Mouse (Mus musculus) macrophage (primary cell): ENCODE measurements around the gene Slc35a1. TPM values are rescaled to one million over a fixed set of nuclear protein-coding genes. Genes with fewer than 3 reads are reported as not detected.

Experiments used
- H3K27ac ChIP-seq: fragments of 350-480 bp; formaldehyde crosslinking; 2 replicates; pipeline ENCODE4 v1.9.0; 2021
- H3K36me3 ChIP-seq: fragments of 350-480 bp; formaldehyde crosslinking; 2 replicates; pipeline ENCODE4 v1.9.0; 2021; ENCODE audit errors: inconsistent target
- H3K4me3 ChIP-seq: fragments of 350-480 bp; formaldehyde crosslinking; 2 replicates; pipeline ENCODE4 v1.9.0; 2021; ENCODE audit errors: inconsistent target
- H3K79me2 ChIP-seq: fragments of 350-480 bp; formaldehyde crosslinking; 2 replicates; pipeline ENCODE4 v1.9.0; 2021; ENCODE audit errors: inconsistent target
- WGBS: methylation state at CpG from one replicate; pipeline ENCODE4 v1.1.7; 2026; ENCODE audit warnings: inconsistent platforms; ENCODE audit not compliant: missing documents; 5-methylcytosine and 5-hydroxymethylcytosine counted together
- polyA plus RNA-seq: library from polyadenylated mRNA; stranded (reverse); fragments of 250-400 nt; gene quantifications from 3 replicates; pipeline ENCODE4 v1.2.4, GENCODE M21; 2018; ENCODE audit warnings: inconsistent platforms

Slc35a1 gene
- polyA plus RNA-seq, 1 experiment from 2014 or later: 18.9 TPM

GRCm38 (mm10) chr4:34629956-34630355 lies 57.3 kb downstream of the Slc35a1 start:
- no peaks in the 10 kb centered on the region for H3K79me2 ChIP-seq
- H3K36me3 ChIP-seq: peaks cover 54% of the 10 kb centered on the region
- H3K27ac ChIP-seq: no peak overlapping the region
- 100% methylated on average over 1 of the region's 1 CpGs for WGBS
- no peak overlapping the region for H3K4me3 ChIP-seq

GRCm38 (mm10) chr4:34626401-34626800 lies 60.8 kb downstream of the Slc35a1 start:
- Histone ChIP-seq H3K79me2 (no peaks in the 10 kb centered on the region), H3K27ac (no peak overlapping the region), H3K36me3 (peaks cover 52% of the 10 kb centered on the region), H3K4me3 (no peak overlapping the region)
- 96% methylated on average over 6 of the region's 6 CpGs for WGBS

- 90% methylated on average over 4 of the region's 4 CpGs for WGBS
- Histone ChIP-seq H3K4me3 (no peak overlapping the region), H3K36me3 (peaks cover 44% of the 10 kb centered on the region), H3K79me2 (no peaks in the 10 kb centered on the region), H3K27ac (no peak overlapping the region)
Measured at GRCm38 (mm10) chr4:34625556-34625955, 61.7 kb downstream of the Slc35a1 start.

GRCm38 (mm10) chr4:34616146-34616545 lies 71.1 kb downstream of the Slc35a1 start:
- Histone ChIP-seq H3K27ac (no peak overlapping the region), H3K79me2 (peaks cover 51% of the 10 kb centered on the region), H3K36me3 (no peaks in the 10 kb centered on the region), H3K4me3 (peak overlapping the region; percentile 79; the same call in 1 of the 2 replicates)
- WGBS: 79% methylated on average over 8 of the region's 8 CpGs

GRCm38 (mm10) chr4:34615303-34615702 lies 71.9 kb downstream of the Slc35a1 start:
- Histone ChIP-seq H3K79me2 (peaks cover 60% of the 10 kb centered on the region), H3K4me3 (peak overlapping the region; percentile 79), H3K36me3 (0 out of 2 replicates have a peak, but pooled peaks cover under 1% of the 10 kb centered on the region), H3K27ac (peak overlapping the region; percentile 46)
- under 1% methylated on average over 13 of the region's 13 CpGs for WGBS

- Histone ChIP-seq H3K4me3 (peak within 1 kb of the TSS; percentile 79), H3K36me3 (peaks cover 6% of the 10 kb centered on the region; the same call in 1 of the 2 replicates), H3K27ac (peak within 1 kb of the TSS; percentile 69), H3K79me2 (peaks cover 65% of the 10 kb centered on the region)
- WGBS: under 1% methylated on average over 35 of the region's 42 CpGs
Measured at GRCm38 (mm10) chr4:34614630-34615094, 72.6 kb downstream of the Slc35a1 start, which contains the start of the genes Orc3 and Rars2. Orc3 (minus strand) TSS chr4:34614944. Rars2 (plus strand) TSS chr4:34614957.

GRCm38 (mm10) chr4:34613571-34614145 lies 73.6 kb downstream of the Slc35a1 start:
- 45% methylated on average over 6 of the region's 6 CpGs for WGBS
- Histone ChIP-seq H3K4me3 (peak overlapping the region; percentile 79), H3K79me2 (peaks cover 70% of the 10 kb centered on the region), H3K36me3 (peaks cover 13% of the 10 kb centered on the region; the same call in 1 of the 2 replicates), H3K27ac (peak overlapping the region; percentile 69; the same call in 1 of the 2 replicates)

Other genes starting within 250 kb of the Slc35a1 start
- 39.2 to 44.3 TPM (median 43.4 TPM) in 3 replicates for gene Akirin2, start 136.5 kb downstream of the Slc35a1 start, polyA plus RNA-seq
- gene Orc3, start 72.5 kb downstream of the Slc35a1 start, polyA plus RNA-seq: 30.9 to 39.7 TPM (median 32.8 TPM) in 3 replicates
- 14.8 to 30.0 TPM (median 29.9 TPM) in 3 replicates for gene Rars2, start 72.5 kb downstream of the Slc35a1 start, polyA plus RNA-seq
- not detected in 3 replicates for gene Cfap206, start 42.8 kb upstream of the Slc35a1 start, polyA plus RNA-seq
- not detected in 3 replicates for gene Gm136, start 68.8 kb upstream of the Slc35a1 start, polyA plus RNA-seq
- 15.2 to 26.4 TPM (median 24.7 TPM) in 3 replicates for gene Smim8, start 91.0 kb upstream of the Slc35a1 start, polyA plus RNA-seq
- gene Zfp292, start 195.5 kb upstream of the Slc35a1 start, polyA plus RNA-seq: 5.9 to 8.3 TPM (median 7.2 TPM) in 3 replicates
- gene Cga, start 206.3 kb upstream of the Slc35a1 start, polyA plus RNA-seq: not detected in 3 replicates